Mouse (Mus musculus): ENCODE data around the gene D17Wsu92e.

- TF ChIP-seq MAFK (IDR thresholded peaks at IDR 0.05; ENCODE audit: insufficient read depth, low read depth, low read length) (no peak), ZNF384 (IDR thresholded peaks at IDR 0.05; ENCODE audit: low read depth, low read length) (no peak), HCFC1 (IDR thresholded peaks at IDR 0.05; ENCODE audit: borderline replicate concordance, insufficient read depth, low read length) (no peak), ZC3H11A (IDR thresholded peaks at IDR 0.05; ENCODE audit: borderline replicate concordance, low read depth, low read length) (no peak), CHD2 (IDR thresholded peaks at IDR 0.05; ENCODE audit: low read depth, low read length) (no peak)
Observed at GRCm38 (mm10) chr17:27857649-27858475, 37.4 kb upstream of the D17Wsu92e start.

All from ES-E14 (cell line).